Mouse (Mus musculus): ENCODE data around the gene Sertad4.

DNA sequence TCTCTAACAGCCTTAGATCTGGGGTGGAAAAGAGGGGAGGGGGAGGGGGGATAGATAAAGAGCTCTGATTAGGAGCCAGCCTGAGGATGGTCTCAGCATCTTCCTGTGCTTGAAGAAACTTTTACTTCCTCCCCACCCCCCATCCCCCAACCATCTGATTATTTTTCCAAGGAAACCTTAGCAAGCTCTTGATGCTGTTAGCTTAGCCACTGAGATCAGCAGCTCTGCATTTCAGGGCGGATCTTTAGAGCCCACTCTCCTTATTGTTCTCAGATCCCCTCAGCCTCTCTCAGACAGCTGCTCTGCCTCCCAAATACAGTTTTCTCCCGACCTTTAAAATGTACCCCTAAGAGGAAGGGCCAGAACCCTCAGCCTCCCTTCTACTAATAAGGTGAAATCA is 4.4 kb downstream of the Sertad4 start:
- TF ChIP-seq CTCF (IDR thresholded peaks at IDR 0.05) (no peak), EP300 (IDR thresholded peaks at IDR 0.05; ENCODE audit: insufficient read depth, low read depth, low read length) (no peak)

Measured in heart, adult 2 months (tissue).